Mouse (Mus musculus): Measurements from ENCODE around the gene Cds1.

- no peak for TF ChIP-seq POLR2A (IDR thresholded peaks at IDR 0.05; ENCODE audit: insufficient read depth, low read length)
- no peak for TF ChIP-seq EP300 (IDR thresholded peaks at IDR 0.05; ENCODE audit: insufficient read depth, low read depth, low read length)
These were observed 40.7 kb upstream of the Cds1 start for GRCm38 (mm10) chr5:101724216-101724615.

All from ES-Bruce4 (cell line).